21 mouse cellular contexts compared by ENCODE assay signal in the genomic region with DNA sequence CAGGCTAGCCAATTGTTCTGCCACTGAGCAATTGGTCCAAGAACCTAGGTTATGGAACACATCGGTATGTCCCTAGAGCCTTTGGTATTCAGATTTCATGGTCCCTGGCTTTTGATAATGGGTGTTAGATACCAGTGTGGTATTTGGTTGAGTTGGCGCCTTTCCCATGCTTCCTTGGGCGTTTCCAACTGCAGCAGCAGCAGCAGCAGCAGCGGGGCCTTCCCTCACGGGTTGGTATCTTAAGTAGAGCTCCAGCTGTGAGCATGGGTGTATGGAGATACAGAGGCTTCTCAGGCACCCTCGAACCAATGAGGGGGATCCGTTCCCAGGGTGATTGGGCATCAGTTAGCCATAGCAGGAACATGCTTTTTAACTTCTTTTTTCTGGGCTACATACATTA. TPM values are rescaled to one million over a fixed set of nuclear protein-coding genes. Genes with fewer than 3 reads are reported as not detected.
DNase-seq lines count a peak whose midpoint lies in the region; ATAC-seq and TF ChIP-seq lines count a peak whose summit lies in the region.
"Had no signal": no experiment of that assay in that cellular context is flagged by ENCODE, and none has a peak within 500 bp of the region (broad histone marks: within the 10 kb centered on the region; RNA-seq: fewer than 3 reads in every experiment).

No protein-coding gene starts in this region.

- no peak for TF ChIP-seq POLR2A in brain, embryonic 14.5 days (IDR thresholded peaks at IDR 0.05; ENCODE audit: borderline replicate concordance, extremely low read depth, insufficient read depth, insufficient read length, poor library complexity, severe bottlenecking)

- no peak overlapping the region for H3K4me2 ChIP-seq in liver, embryonic 11.5 days
- no peak overlapping the region for H3K4me2 ChIP-seq in liver, embryonic 12.5 days
- H3K4me2 ChIP-seq: forebrain, embryonic 15.5 days; hindbrain, embryonic 15.5 days; liver, embryonic 13.5 days; neural tube, embryonic 12.5 days had no signal

- H3K27ac ChIP-seq in liver, embryonic 11.5 days (ENCODE audit: low read depth, low read length), result no peak overlapping the region
- no peak overlapping the region for H3K27ac ChIP-seq in liver, embryonic 12.5 days
- H3K27ac ChIP-seq: forebrain, embryonic 15.5 days; hindbrain, embryonic 15.5 days; kidney, postnatal 0 days; layer of hippocampus, adult 2 months; liver, embryonic 13.5 days; neural tube, embryonic 12.5 days; stomach, postnatal 0 days had no signal

- no peaks in the 10 kb centered on the region for H3K36me3 ChIP-seq in liver, embryonic 11.5 days (ENCODE audit: control insufficient read depth, insufficient read depth, low read length)
- no peaks in the 10 kb centered on the region for H3K36me3 ChIP-seq in liver, embryonic 12.5 days
- H3K36me3 ChIP-seq: forebrain, embryonic 15.5 days; hindbrain, embryonic 15.5 days; liver, embryonic 13.5 days; neural tube, embryonic 12.5 days had no signal

- H3K9me3 ChIP-seq in liver, embryonic 11.5 days (ENCODE audit: control insufficient read depth, low read length), result no peaks in the 10 kb centered on the region
- H3K9me3 ChIP-seq in liver, embryonic 12.5 days (replicated peaks), result no peaks in the 10 kb centered on the region
- H3K9me3 ChIP-seq: forebrain, embryonic 15.5 days; hindbrain, embryonic 15.5 days; liver, embryonic 13.5 days; neural tube, embryonic 12.5 days had no signal

- DNase-seq in gastrocnemius, adult 18-20 months (ENCODE audit: low spot score), result peak; percentile 34
- DNase-seq in gastrocnemius, postnatal 4 days (ENCODE audit: low spot score in 2 of 2), result no peak
- DNase-seq in liver, embryonic 11.5 days (ENCODE audit: low spot score), result peak; percentile 27
- peak; percentile 26 for DNase-seq in brain, embryonic 14.5 days (ENCODE audit: low read depth)
- no peak for DNase-seq in frontal cortex, postnatal 14 days (ENCODE audit: low spot score in 2 of 2)
- no peak for DNase-seq in kidney, adult 11 months
- DNase-seq: adrenal gland, adult 2 months; cerebellum, adult 11-12 months; cerebellum, postnatal 25 days; left cerebral cortex, postnatal 4 days; liver, embryonic 13.5 days; right cerebral cortex, postnatal 25 days had no signal

- H3K27me3 ChIP-seq in liver, embryonic 11.5 days (replicated peaks; ENCODE audit: control insufficient read depth, insufficient read depth, low read length), result no peaks in the 10 kb centered on the region
- H3K27me3 ChIP-seq in liver, embryonic 12.5 days (replicated peaks), result 0 out of 2 replicates have a peak, but pooled peaks cover 4% of the 10 kb centered on the region
- H3K27me3 ChIP-seq: forebrain, embryonic 15.5 days; hindbrain, embryonic 15.5 days; liver, embryonic 13.5 days; neural tube, embryonic 12.5 days had no signal

- H3K4me3 ChIP-seq in liver, embryonic 11.5 days (ENCODE audit: low read depth, low read length), result no peak overlapping the region
- H3K4me3 ChIP-seq in liver, embryonic 12.5 days, result no peak overlapping the region
- H3K4me3 ChIP-seq: forebrain, embryonic 15.5 days; hindbrain, embryonic 15.5 days; layer of hippocampus, adult 2 months; liver, embryonic 13.5 days; neural tube, embryonic 12.5 days had no signal

- no peaks in the 10 kb centered on the region for H3K4me1 ChIP-seq in liver, embryonic 11.5 days (replicated peaks; ENCODE audit: control insufficient read depth, insufficient read depth, low read length)
- H3K4me1 ChIP-seq in liver, embryonic 12.5 days, result peaks cover 8% of the 10 kb centered on the region
- H3K4me1 ChIP-seq: forebrain, embryonic 15.5 days; hindbrain, embryonic 15.5 days; neural tube, embryonic 12.5 days had no signal

- WGBS in liver, embryonic 11.5 days, result 68% methylated on average over 7 of the region's 7 CpGs
- 60% methylated on average over 7 of the region's 7 CpGs for WGBS in liver, embryonic 12.5 days (ENCODE audit: insufficient replicate concordance)

- ATAC-seq in liver, embryonic 11.5 days (replicated peaks; ENCODE audit: low FRiP score), result no peak
- ATAC-seq in liver, embryonic 12.5 days, result no peak
- ATAC-seq in megakaryocyte-erythroid progenitor cell, adult 5-6 weeks (replicated peaks; ENCODE audit: low FRiP score, low TSS enrichment, poor library complexity, severe bottlenecking), result peak; percentile 98
- ATAC-seq: forebrain, embryonic 15.5 days; intestine, embryonic 16.5 days had no signal

- no peak overlapping the region for H3K9ac ChIP-seq in liver, embryonic 11.5 days (ENCODE audit: low read depth, low read length)
- no peak overlapping the region for H3K9ac ChIP-seq in liver, embryonic 12.5 days
- H3K9ac ChIP-seq: forebrain, embryonic 15.5 days; hindbrain, embryonic 15.5 days; liver, embryonic 13.5 days; neural tube, embryonic 12.5 days had no signal

- no peak for TF ChIP-seq CTCF in brain, embryonic 14.5 days (IDR thresholded peaks at IDR 0.05; ENCODE audit: borderline replicate concordance, extremely low read depth, insufficient read depth, insufficient read length)

RNA-seq across cellular contexts. Expression of a gene that starts 13.9 kb away (rescaled TPM):
- total RNA-seq in gastrocnemius, adult 18-20 months (2021), result 10 to 100 TPM; 25.6 to 28.0 TPM
- 10 to 100 TPM; 34.2 to 40.2 TPM for total RNA-seq in gastrocnemius, postnatal 4 days (2021)
- 7.6 and 8.0 TPM in 2 replicates for polyA plus RNA-seq in liver, embryonic 11.5 days (2014; fragmentation: Nextera tagmentation; extraction: Ambion mirVana)
- 4.9 and 5.8 TPM in 2 replicates for polyA plus RNA-seq in liver, embryonic 12.5 days (2016; fragmentation: Nextera tagmentation; extraction: Ambion mirVana)
- 19.6 and 28.4 TPM in 2 replicates for polyA plus RNA-seq in brain, embryonic 14.5 days (2012; rRNA removed)
- total RNA-seq in megakaryocyte-erythroid progenitor cell, adult 5-6 weeks (2014; fragmentation: Nextera tagmentation), result 14.8 and 17.0 TPM in 2 replicates
- total RNA-seq in megakaryocyte-erythroid progenitor cell, adult 5-6 weeks (2017), result 11.1 and 13.0 TPM in 2 replicates

Comparison
In these comparisons a context has a peak if more than half of its experiments do, and no peak if none do; other contexts are left out.
1. DNase-seq: peak in gastrocnemius, adult 18-20 months (single experiment), liver, embryonic 11.5 days (single experiment) and brain, embryonic 14.5 days (single experiment); none in gastrocnemius, postnatal 4 days (0 of 2), frontal cortex, postnatal 14 days (0 of 2) and kidney, adult 11 months (single experiment).